Mouse (Mus musculus): ENCODE measurements around the gene Trappc6a. TPM values are rescaled to one million over a fixed set of nuclear protein-coding genes. Genes with fewer than 3 reads are reported as not detected.

Gene Trappc6a
- 57.3 TPM for polyA plus RNA-seq (2012; fragmentation: generic; extraction: Trizol)

- H3K36me3 ChIP-seq (ENCODE audit: control insufficient read depth, insufficient read depth): no peaks in the 10 kb centered on the region
- peaks cover 6% of the 10 kb centered on the region for H3K79me2 ChIP-seq (ENCODE audit: control insufficient read depth, insufficient read depth)
- no peaks in the 10 kb centered on the region for H3K27me3 ChIP-seq (ENCODE audit: control insufficient read depth, insufficient read depth, insufficient read length)
- TF ChIP-seq CEBPB (IDR thresholded peaks at IDR 0.05; ENCODE audit: insufficient read depth, poor library complexity, severe bottlenecking) (no peak), REST (IDR thresholded peaks at IDR 0.05; ENCODE audit: insufficient read depth, insufficient read length) (no peak), TCF3 (IDR thresholded peaks at IDR 0.05; ENCODE audit: insufficient read length, low read depth) (no peak), MYOG (IDR thresholded peaks at IDR 0.05; ENCODE audit: control insufficient read depth in 1 of 3, insufficient read depth in 1 of 3, insufficient read length in 2 of 3, low read depth in 2 of 3) (no peak), SRF (IDR thresholded peaks at IDR 0.05; ENCODE audit: control insufficient read depth, insufficient read length, low read depth) (no peak), POLR2A (IDR thresholded peaks at IDR 0.05; ENCODE audit: insufficient read length, low read depth) (peak; percentile 77), TCF12 (IDR thresholded peaks at IDR 0.05; ENCODE audit: insufficient read depth, poor library complexity, severe bottlenecking) (no peak), MAX (IDR thresholded peaks at IDR 0.05; ENCODE audit: low read depth) (no peak), MYOD1 (IDR thresholded peaks at IDR 0.05; ENCODE audit: control insufficient read depth in 1 of 3, insufficient read length in 2 of 3, low read depth in 2 of 3) (no peak), E2F4 (IDR thresholded peaks at IDR 0.05; ENCODE audit: insufficient read depth) (peak; percentile 70), USF1 (IDR thresholded peaks at IDR 0.05; ENCODE audit: low read depth) (peak; percentile 87), POLR2AphosphoS2 (IDR thresholded peaks at IDR 0.05; ENCODE audit: insufficient read length, low read depth) (peak; percentile 79)
- peak within 1 kb of the TSS; percentile 81 for H3K4me3 ChIP-seq
- peak within 1 kb of the TSS; percentile 41 for H3ac ChIP-seq (ENCODE audit: control insufficient read depth, insufficient read length)
- H3K4me2 ChIP-seq (ENCODE audit: low read depth): peak within 1 kb of the TSS; percentile 84
Observed at GRCm38 (mm10) chr7:19508150-19508923, at the start of gene Trappc6a, which contains the start of gene Bloc1s3. Gene Trappc6a, plus strand, starts transcription at chr7:19508395. Gene Bloc1s3, minus strand, starts transcription at chr7:19508367.

GRCm38 (mm10) chr7:19458591-19459111 is 49.5 kb upstream of the Trappc6a start, which contains the start of gene Mark4:
Gene Mark4, minus strand, starts transcription at chr7:19458821.
- peak within 1 kb of the TSS; percentile 64 for H3K4me3 ChIP-seq
- peak within 1 kb of the TSS; percentile 93 for H3ac ChIP-seq (ENCODE audit: control insufficient read depth, insufficient read length)
- H3K79me2 ChIP-seq (ENCODE audit: control insufficient read depth, insufficient read depth): peaks cover 20% of the 10 kb centered on the region
- no peaks in the 10 kb centered on the region for H3K36me3 ChIP-seq (ENCODE audit: control insufficient read depth, insufficient read depth)
- TF ChIP-seq MYOG (IDR thresholded peaks at IDR 0.05; ENCODE audit: control insufficient read depth in 1 of 3, insufficient read depth in 1 of 3, insufficient read length in 2 of 3, low read depth in 2 of 3) (no peak), POLR2AphosphoS2 (IDR thresholded peaks at IDR 0.05; ENCODE audit: insufficient read length, low read depth) (peak; percentile 34), MYOD1 (IDR thresholded peaks at IDR 0.05; ENCODE audit: control insufficient read depth in 1 of 3, insufficient read length in 2 of 3, low read depth in 2 of 3) (no peak), E2F4 (IDR thresholded peaks at IDR 0.05; ENCODE audit: insufficient read depth) (no peak), TCF12 (IDR thresholded peaks at IDR 0.05; ENCODE audit: insufficient read depth, poor library complexity, severe bottlenecking) (no peak), REST (IDR thresholded peaks at IDR 0.05; ENCODE audit: insufficient read depth, insufficient read length) (no peak), POLR2A (IDR thresholded peaks at IDR 0.05; ENCODE audit: insufficient read length, low read depth) (peak; percentile 66), TCF3 (IDR thresholded peaks at IDR 0.05; ENCODE audit: insufficient read length, low read depth) (no peak)
- H3K27me3 ChIP-seq (ENCODE audit: control insufficient read depth, insufficient read depth, insufficient read length): no peaks in the 10 kb centered on the region
- peak within 1 kb of the TSS; percentile 69 for H3K4me2 ChIP-seq (ENCODE audit: low read depth)

DNA sequence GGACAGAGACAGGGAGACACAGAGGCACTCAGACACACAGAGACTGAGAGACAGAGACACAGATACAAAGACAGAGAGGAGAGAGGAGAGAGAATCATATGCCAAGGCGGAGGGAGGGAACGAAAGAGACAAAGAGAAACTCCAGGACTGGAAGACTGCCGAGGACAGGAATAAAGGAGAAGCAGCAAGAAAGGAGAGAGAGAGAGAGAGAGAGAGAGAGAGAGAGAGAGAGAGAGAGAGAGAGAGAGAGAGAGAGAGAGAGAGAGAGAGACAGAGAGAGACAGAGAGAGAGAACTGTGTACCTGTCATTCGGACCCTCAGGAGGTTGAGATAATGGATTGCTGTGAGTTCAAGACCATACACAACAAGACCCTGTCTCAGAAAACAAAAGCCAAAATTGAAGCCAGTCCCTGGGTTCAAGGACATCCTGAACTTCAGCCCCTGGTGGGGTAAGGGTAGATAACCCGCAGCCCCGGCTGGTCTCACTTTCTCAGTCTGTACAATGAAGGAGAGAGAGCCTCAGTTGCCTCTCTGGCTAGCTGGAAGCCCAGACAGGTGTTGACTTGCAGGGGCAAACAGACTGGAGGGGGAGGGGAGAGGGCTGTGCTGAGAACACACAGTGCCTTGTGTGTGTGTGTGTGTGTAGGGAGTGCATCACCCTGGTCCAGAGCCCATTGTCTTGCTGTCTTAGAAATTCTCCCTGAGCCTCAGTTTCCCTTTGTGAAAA is 48.9 kb upstream of the Trappc6a start:
- Histone ChIP-seq H3K4me3 (peak overlapping the region; percentile 64), H3ac (ENCODE audit: control insufficient read depth, insufficient read length) (peak overlapping the region; percentile 93), H3K79me2 (ENCODE audit: control insufficient read depth, insufficient read depth) (peaks cover 20% of the 10 kb centered on the region), H3K36me3 (ENCODE audit: control insufficient read depth, insufficient read depth) (no peaks in the 10 kb centered on the region), H3K27me3 (ENCODE audit: control insufficient read depth, insufficient read depth, insufficient read length) (no peaks in the 10 kb centered on the region), H3K4me2 (ENCODE audit: low read depth) (peak overlapping the region; percentile 67)
- TF ChIP-seq TCF12 (IDR thresholded peaks at IDR 0.05; ENCODE audit: insufficient read depth, poor library complexity, severe bottlenecking) (no peak), REST (IDR thresholded peaks at IDR 0.05; ENCODE audit: insufficient read depth, insufficient read length) (no peak), MAX (IDR thresholded peaks at IDR 0.05; ENCODE audit: low read depth) (no peak), SRF (IDR thresholded peaks at IDR 0.05; ENCODE audit: control insufficient read depth, insufficient read length, low read depth) (no peak), POLR2AphosphoS2 (IDR thresholded peaks at IDR 0.05; ENCODE audit: insufficient read length, low read depth) (no peak), E2F4 (IDR thresholded peaks at IDR 0.05; ENCODE audit: insufficient read depth) (no peak), POLR2A (IDR thresholded peaks at IDR 0.05; ENCODE audit: insufficient read length, low read depth) (no peak), TCF3 (IDR thresholded peaks at IDR 0.05; ENCODE audit: insufficient read length, low read depth) (no peak), USF1 (IDR thresholded peaks at IDR 0.05; ENCODE audit: low read depth) (no peak), CEBPB (IDR thresholded peaks at IDR 0.05; ENCODE audit: insufficient read depth, poor library complexity, severe bottlenecking) (no peak), MYOD1 (IDR thresholded peaks at IDR 0.05; ENCODE audit: control insufficient read depth in 1 of 3, insufficient read length in 2 of 3, low read depth in 2 of 3) (no peak), MYOG (IDR thresholded peaks at IDR 0.05; ENCODE audit: control insufficient read depth in 1 of 3, insufficient read depth in 1 of 3, insufficient read length in 2 of 3, low read depth in 2 of 3) (no peak)

- Histone ChIP-seq H3K4me2 (ENCODE audit: low read depth) (no peak overlapping the region), H3K36me3 (ENCODE audit: control insufficient read depth, insufficient read depth) (no peaks in the 10 kb centered on the region), H3K79me2 (ENCODE audit: control insufficient read depth, insufficient read depth) (peaks cover 12% of the 10 kb centered on the region), H3K27me3 (ENCODE audit: control insufficient read depth, insufficient read depth, insufficient read length) (no peaks in the 10 kb centered on the region), H3ac (ENCODE audit: control insufficient read depth, insufficient read length) (no peak overlapping the region), H3K4me3 (no peak overlapping the region)
- TF ChIP-seq CEBPB (IDR thresholded peaks at IDR 0.05; ENCODE audit: insufficient read depth, poor library complexity, severe bottlenecking) (no peak), POLR2A (IDR thresholded peaks at IDR 0.05; ENCODE audit: insufficient read length, low read depth) (no peak), TCF3 (IDR thresholded peaks at IDR 0.05; ENCODE audit: insufficient read length, low read depth) (no peak), MAX (IDR thresholded peaks at IDR 0.05; ENCODE audit: low read depth) (no peak)
Observed at GRCm38 (mm10) chr7:19460500-19460899, 47.7 kb upstream of the Trappc6a start.
